Mouse (Mus musculus) T-cell, adult 2 months (primary cell): Measurements from ENCODE around the gene Olfr213.
"Not testable (repeated sequence)": the region's sequence is repeated elsewhere in the genome, so short reads cannot be mapped to it uniquely, and the experiment has no call there.

Experiments
- DNase-seq: peaks from one replicate; pipeline ENCODE4 v3.0.0; 2022; ENCODE audit warnings: low spot score

Olfr213 gene

GRCm38 (mm10) chr6:116538156-116538555 is at the start of gene Olfr213:
Olfr213 (plus strand) TSS chr6:116538456.
- DNase-seq, result no peak

- DNase-seq, result no peak
Observed at GRCm38 (mm10) chr6:116488791-116489190, 49.5 kb upstream of the Olfr213 start, which contains the start of gene Olfr211. Olfr211 (plus strand) TSS chr6:116489091.

GRCm38 (mm10) chr6:116493742-116494141 is 44.5 kb upstream of the Olfr213 start:
- no peak for DNase-seq

GRCm38 (mm10) chr6:116495960-116496359 is 42.3 kb upstream of the Olfr213 start:
- no peak for DNase-seq

GRCm38 (mm10) chr6:116506302-116507003 is 31.8 kb upstream of the Olfr213 start, which contains the start of gene Olfr212:
Olfr212 (plus strand) TSS chr6:116506516.
- DNase-seq, result not testable (repeated sequence)

GRCm38 (mm10) chr6:116514832-116515231 is 23.4 kb upstream of the Olfr213 start:
- DNase-seq, result no peak

GRCm38 (mm10) chr6:116542500-116542899 is 4.2 kb downstream of the Olfr213 start:
- DNase-seq, result no peak

GRCm38 (mm10) chr6:116550841-116551240 is 12.6 kb downstream of the Olfr213 start, which contains the start of gene Gm5580:
Gm5580 (plus strand) TSS chr6:116551141.
- DNase-seq, result not testable (repeated sequence)

GRCm38 (mm10) chr6:116553935-116554334 is 15.7 kb downstream of the Olfr213 start, which contains the start of gene Olfr214:
Olfr214 (plus strand) TSS chr6:116554235.
- DNase-seq, result no peak

GRCm38 (mm10) chr6:116554952-116555351 is 16.7 kb downstream of the Olfr213 start:
- DNase-seq, result no peak

- DNase-seq, result no peak
Observed at GRCm38 (mm10) chr6:116569834-116570233, 31.6 kb downstream of the Olfr213 start.

- DNase-seq, result no peak
Observed at GRCm38 (mm10) chr6:116584095-116584494, 45.8 kb downstream of the Olfr213 start, which contains the start of gene Olfr215. Olfr215 (minus strand) TSS chr6:116584195.
